Mouse (Mus musculus): ENCODE results near the gene Phf5a. TPM values are rescaled to one million over a fixed set of nuclear protein-coding genes. Genes with fewer than 3 reads are reported as not detected.
A peak's percentile ranks its signal among the peaks of the same experiment; 100 is the strongest.

Phf5a gene
- polyA plus RNA-seq, 1 experiment: 87.9 TPM

DNA sequence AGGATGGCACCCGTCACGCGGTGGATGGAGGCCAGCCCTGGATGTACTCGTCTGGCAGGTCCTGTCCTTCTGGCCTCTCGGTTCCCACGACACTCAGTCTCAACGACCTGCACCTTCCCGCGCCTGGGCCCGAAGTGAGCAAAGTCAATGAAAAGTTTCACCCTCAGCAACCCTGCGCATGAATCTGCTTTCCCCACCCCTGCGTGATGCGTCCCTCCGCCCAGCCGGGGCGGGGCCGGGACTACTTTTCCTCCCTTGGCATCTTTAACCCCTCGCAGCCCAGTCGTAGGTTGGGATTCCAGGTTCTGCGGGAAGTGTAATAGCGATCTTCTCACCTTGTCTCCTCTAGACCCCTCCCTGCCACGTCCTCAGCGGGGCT is 13.6 kb downstream of the Phf5a start:
- Histone ChIP-seq H3K4me1 (replicated peaks; ENCODE audit: control insufficient read depth, insufficient read depth, low read length) (peaks cover 12% of the 10 kb centered on the region), H3K36me3 (ENCODE audit: control insufficient read depth, insufficient read depth, low read length) (no peaks in the 10 kb centered on the region), H3K27me3 (ENCODE audit: control insufficient read depth, insufficient read depth, low read length) (no peaks in the 10 kb centered on the region), H3K4me3 (ENCODE audit: control insufficient read depth, insufficient read depth, low read length) (peak overlapping the region; percentile 94), H3K27ac (ENCODE audit: control insufficient read depth, insufficient read depth, low read length) (peak overlapping the region; percentile 98)
- DNase-seq: peak; percentile 94
- WGBS: 0% methylated on average over 22 of the region's 23 CpGs
- TF ChIP-seq POLR2A (IDR thresholded peaks at IDR 0.05; ENCODE audit: control insufficient read depth, extremely low read depth, insufficient read depth, low read length, poor library complexity) (peak; percentile 100), CTCF (IDR thresholded peaks at IDR 0.05; ENCODE audit: borderline replicate concordance, control insufficient read depth, extremely low read depth, insufficient read depth, low read length, poor library complexity) (no peak)

DNA sequence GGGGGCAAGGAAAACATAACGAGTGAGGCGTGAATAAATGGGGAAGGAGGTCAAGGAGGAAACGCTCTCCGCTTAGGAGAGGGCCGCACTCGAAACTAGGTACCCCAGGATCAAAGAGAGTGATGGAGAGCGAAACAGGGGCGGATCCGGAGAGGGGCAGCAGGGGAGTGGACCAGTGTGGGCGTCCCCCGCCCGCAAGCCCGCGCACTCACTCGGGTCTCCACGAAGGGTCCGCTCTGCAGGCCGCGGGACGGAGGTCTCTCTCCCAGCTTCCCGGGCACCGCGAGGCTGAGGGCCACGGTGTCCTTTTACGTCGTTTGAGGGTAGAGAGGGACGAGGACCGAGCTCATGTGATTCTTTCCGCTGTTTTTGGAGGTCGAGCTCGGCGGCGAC is 14.0 kb downstream of the Phf5a start:
- 0% methylated on average over 33 of the region's 33 CpGs for WGBS
- Histone ChIP-seq H3K4me3 (ENCODE audit: control insufficient read depth, insufficient read depth, low read length) (peak overlapping the region; percentile 94), H3K27me3 (ENCODE audit: control insufficient read depth, insufficient read depth, low read length) (no peaks in the 10 kb centered on the region), H3K27ac (ENCODE audit: control insufficient read depth, insufficient read depth, low read length) (peak overlapping the region; percentile 83), H3K36me3 (ENCODE audit: control insufficient read depth, insufficient read depth, low read length) (no peaks in the 10 kb centered on the region), H3K4me1 (replicated peaks; ENCODE audit: control insufficient read depth, insufficient read depth, low read length) (peaks cover 12% of the 10 kb centered on the region)
- DNase-seq: peak; percentile 63
- TF ChIP-seq CTCF (IDR thresholded peaks at IDR 0.05; ENCODE audit: borderline replicate concordance, control insufficient read depth, extremely low read depth, insufficient read depth, low read length, poor library complexity): no peak
- no peak for TF ChIP-seq POLR2A (IDR thresholded peaks at IDR 0.05; ENCODE audit: control insufficient read depth, extremely low read depth, insufficient read depth, low read length, poor library complexity)

DNA sequence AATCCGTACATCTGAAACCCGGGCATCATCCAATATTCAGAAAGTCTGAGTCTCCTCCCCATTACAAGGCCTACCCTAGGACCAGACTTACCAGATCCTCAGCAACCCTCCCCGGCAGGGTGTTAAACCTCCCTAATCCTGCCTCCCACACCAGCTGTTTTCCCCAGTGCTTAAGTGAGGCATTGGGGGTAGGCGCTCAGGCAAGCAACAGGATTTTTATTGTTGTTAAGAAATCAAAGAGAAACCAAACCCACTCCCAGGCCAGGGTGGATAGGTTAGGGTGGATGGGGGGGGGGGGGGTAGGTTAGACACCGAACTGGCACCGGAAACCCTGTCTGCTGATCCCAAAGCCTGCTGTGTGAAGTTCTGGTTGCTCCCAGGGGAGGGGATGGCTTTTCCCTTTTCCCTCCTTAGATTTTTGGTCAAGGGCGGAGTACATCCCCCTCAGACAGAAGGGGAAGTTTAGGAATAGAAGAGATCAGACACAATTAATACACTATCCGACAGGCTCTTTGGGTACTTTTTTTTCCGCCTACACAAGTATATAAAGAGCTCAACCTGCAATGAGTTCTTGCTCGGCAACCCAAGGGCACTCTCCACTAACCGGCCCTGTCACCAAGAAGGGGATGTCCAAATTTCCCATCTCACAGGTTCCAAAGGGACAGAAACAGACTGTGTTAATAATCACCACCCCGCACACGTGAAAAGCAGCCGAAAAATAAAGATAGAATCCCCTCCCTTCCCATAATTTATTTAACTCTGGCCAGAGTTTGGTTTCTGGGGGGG is 14.6 kb downstream of the Phf5a start:
- Histone ChIP-seq H3K4me3 (ENCODE audit: control insufficient read depth, insufficient read depth, low read length) (peak overlapping the region; percentile 94), H3K27me3 (ENCODE audit: control insufficient read depth, insufficient read depth, low read length) (no peaks in the 10 kb centered on the region), H3K36me3 (ENCODE audit: control insufficient read depth, insufficient read depth, low read length) (no peaks in the 10 kb centered on the region), H3K27ac (ENCODE audit: control insufficient read depth, insufficient read depth, low read length) (peak overlapping the region; percentile 83), H3K4me1 (replicated peaks; ENCODE audit: control insufficient read depth, insufficient read depth, low read length) (peaks cover 12% of the 10 kb centered on the region)
- TF ChIP-seq CTCF (IDR thresholded peaks at IDR 0.05; ENCODE audit: borderline replicate concordance, control insufficient read depth, extremely low read depth, insufficient read depth, low read length, poor library complexity): no peak
- no peak for TF ChIP-seq POLR2A (IDR thresholded peaks at IDR 0.05; ENCODE audit: control insufficient read depth, extremely low read depth, insufficient read depth, low read length, poor library complexity)
- WGBS: under 1% methylated on average over 14 of the region's 14 CpGs
- DNase-seq: peak; percentile 30

DNA sequence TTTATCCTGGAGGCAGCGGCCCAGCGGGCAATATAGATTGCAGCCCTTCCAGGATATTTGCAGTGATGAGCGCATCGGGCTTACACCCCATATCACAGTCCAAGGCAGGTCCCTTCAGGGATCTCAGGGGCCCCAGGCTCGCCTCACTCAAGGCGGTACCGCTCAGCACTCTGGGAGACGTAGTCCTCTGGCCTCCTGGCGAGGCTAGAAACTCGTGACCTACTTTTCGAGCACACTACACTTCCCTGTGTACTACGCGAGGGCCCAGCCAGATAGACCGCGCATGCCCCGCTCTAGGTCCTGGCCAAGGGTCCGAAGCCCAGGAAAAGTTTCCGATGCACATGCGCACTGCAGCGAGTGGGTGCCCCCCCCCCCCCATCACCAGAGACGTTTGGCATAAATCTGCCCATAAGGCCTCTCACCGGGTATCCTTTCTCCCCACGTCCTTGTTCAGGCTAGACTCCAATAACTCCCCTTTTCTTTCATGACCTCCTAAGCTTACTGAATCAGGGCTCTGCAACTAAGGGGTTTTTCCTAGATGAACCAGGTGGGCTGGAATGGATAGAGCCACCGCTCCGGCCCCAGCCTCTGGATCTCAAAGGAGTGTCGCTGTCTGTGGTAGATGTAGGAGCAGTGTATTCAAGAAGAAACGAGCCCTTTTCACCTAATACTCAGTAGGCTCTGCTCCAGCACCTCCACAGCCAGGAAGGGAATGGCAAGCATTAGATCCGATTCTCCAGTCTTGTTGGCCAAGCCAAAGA is 15.5 kb downstream of the Phf5a start:
- WGBS: 1% methylated on average over 28 of the region's 28 CpGs
- no peaks in the 10 kb centered on the region for H3K27me3 ChIP-seq (ENCODE audit: control insufficient read depth, insufficient read depth, low read length)
- peak overlapping the region; percentile 83 for H3K27ac ChIP-seq (ENCODE audit: control insufficient read depth, insufficient read depth, low read length)
- H3K36me3 ChIP-seq (ENCODE audit: control insufficient read depth, insufficient read depth, low read length): peaks cover 4% of the 10 kb centered on the region
- TF ChIP-seq POLR2A (IDR thresholded peaks at IDR 0.05; ENCODE audit: control insufficient read depth, extremely low read depth, insufficient read depth, low read length, poor library complexity) (no peak), CTCF (IDR thresholded peaks at IDR 0.05; ENCODE audit: borderline replicate concordance, control insufficient read depth, extremely low read depth, insufficient read depth, low read length, poor library complexity) (no peak)
- peak; percentile 79 for DNase-seq
- peak overlapping the region; percentile 94 for H3K4me3 ChIP-seq (ENCODE audit: control insufficient read depth, insufficient read depth, low read length)
- H3K4me1 ChIP-seq (replicated peaks; ENCODE audit: control insufficient read depth, insufficient read depth, low read length): peaks cover 20% of the 10 kb centered on the region

DNA sequence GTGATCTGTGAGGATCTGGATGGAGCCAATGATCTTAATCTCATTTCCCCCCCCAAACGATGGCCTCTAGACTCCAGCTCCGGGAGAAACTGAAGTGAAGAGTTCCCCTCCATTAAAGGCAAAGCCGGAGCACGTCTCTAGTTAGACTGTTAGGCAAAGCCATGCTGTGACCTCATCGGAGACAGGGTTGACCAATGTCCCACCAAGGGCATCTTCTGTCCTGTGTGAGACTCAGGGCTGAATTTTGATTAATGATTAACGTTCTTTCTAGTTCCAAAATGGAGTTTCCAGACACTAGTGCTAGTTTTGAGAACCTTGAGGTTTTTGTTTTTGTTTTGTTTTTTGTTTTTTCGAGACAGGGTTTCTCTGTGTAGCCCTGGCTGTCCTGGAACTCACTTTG is 18.6 kb downstream of the Phf5a start:
- TF ChIP-seq CTCF (IDR thresholded peaks at IDR 0.05; ENCODE audit: borderline replicate concordance, control insufficient read depth, extremely low read depth, insufficient read depth, low read length, poor library complexity): no peak
- no peak for TF ChIP-seq POLR2A (IDR thresholded peaks at IDR 0.05; ENCODE audit: control insufficient read depth, extremely low read depth, insufficient read depth, low read length, poor library complexity)
- DNase-seq: no peak
- H3K4me3 ChIP-seq (ENCODE audit: control insufficient read depth, insufficient read depth, low read length): no peak overlapping the region
- H3K4me1 ChIP-seq (replicated peaks; ENCODE audit: control insufficient read depth, insufficient read depth, low read length): peaks cover 36% of the 10 kb centered on the region
- H3K27me3 ChIP-seq (ENCODE audit: control insufficient read depth, insufficient read depth, low read length): no peaks in the 10 kb centered on the region
- H3K27ac ChIP-seq (ENCODE audit: control insufficient read depth, insufficient read depth, low read length): no peak overlapping the region
- 88% methylated on average over 7 of the region's 7 CpGs for WGBS
- peaks cover 29% of the 10 kb centered on the region for H3K36me3 ChIP-seq (ENCODE audit: control insufficient read depth, insufficient read depth, low read length)

DNA sequence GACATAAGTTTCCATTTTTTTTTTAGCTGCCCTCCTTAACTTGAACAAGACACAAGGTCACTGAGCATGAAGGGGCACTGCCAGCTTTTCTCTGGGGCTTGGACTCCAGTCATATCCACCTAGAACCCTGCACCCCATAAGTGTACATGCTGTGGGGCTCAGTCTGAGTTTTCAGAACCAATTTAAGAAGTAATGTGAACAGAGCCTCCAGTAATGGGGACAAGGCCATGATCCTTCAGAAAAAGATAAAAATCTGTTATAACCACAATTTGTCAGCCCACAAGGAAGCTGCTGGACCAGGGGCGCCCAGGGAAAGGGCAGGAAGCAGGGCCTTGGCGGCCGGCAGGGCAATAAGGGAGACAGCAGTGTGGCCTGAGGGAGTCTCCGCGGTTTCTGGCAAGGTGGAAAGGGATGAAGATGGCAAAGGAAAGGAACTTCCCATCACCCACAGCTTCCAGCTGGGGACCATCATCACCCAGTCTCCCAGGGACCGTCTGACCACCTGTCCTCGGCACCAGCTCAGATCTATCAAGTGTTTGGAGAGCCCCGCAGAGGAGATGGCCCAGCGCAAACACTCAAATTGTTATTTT is 19.2 kb downstream of the Phf5a start:
- peaks cover 36% of the 10 kb centered on the region for H3K4me1 ChIP-seq (replicated peaks; ENCODE audit: control insufficient read depth, insufficient read depth, low read length)
- DNase-seq: no peak
- H3K36me3 ChIP-seq (ENCODE audit: control insufficient read depth, insufficient read depth, low read length): peaks cover 35% of the 10 kb centered on the region
- no peak overlapping the region for H3K4me3 ChIP-seq (ENCODE audit: control insufficient read depth, insufficient read depth, low read length)
- no peak for TF ChIP-seq POLR2A (IDR thresholded peaks at IDR 0.05; ENCODE audit: control insufficient read depth, extremely low read depth, insufficient read depth, low read length, poor library complexity)
- TF ChIP-seq CTCF (IDR thresholded peaks at IDR 0.05; ENCODE audit: borderline replicate concordance, control insufficient read depth, extremely low read depth, insufficient read depth, low read length, poor library complexity): no peak
- H3K27me3 ChIP-seq (ENCODE audit: control insufficient read depth, insufficient read depth, low read length): no peaks in the 10 kb centered on the region
- no peak overlapping the region for H3K27ac ChIP-seq (ENCODE audit: control insufficient read depth, insufficient read depth, low read length)
- WGBS: 90% methylated on average over 9 of the region's 9 CpGs
